16 mouse cellular contexts compared by ENCODE assay signal in genomic region chr14:93700916-93701315, GRCm38 (mm10).
DNase-seq lines count a peak whose midpoint lies in the region; ATAC-seq lines count a peak whose summit lies in the region.
"Had no signal": no experiment of that assay in that cellular context is flagged by ENCODE, and none has a peak within 500 bp of the region (broad histone marks: within the 10 kb centered on the region; RNA-seq: fewer than 3 reads in every experiment).

No protein-coding gene starts in this region.

- peak; percentile 13 for DNase-seq in forebrain, embryonic 14.5 days (ENCODE audit: low spot score)
- DNase-seq in forebrain, embryonic 11.5 days (ENCODE audit: low spot score): no peak
- DNase-seq in midbrain, embryonic 11.5 days (ENCODE audit: low spot score, missing footprints): peak; percentile 85
- no peak for DNase-seq in midbrain, embryonic 10.5 days (ENCODE audit: low spot score)
- no peak for DNase-seq in thymus, postnatal 4 days
- DNase-seq in heart, postnatal 36 days: no peak
- no peak for DNase-seq in heart, postnatal 4 days
- DNase-seq: cerebellum, adult 11 months; cerebellum, postnatal 14 days; gastrocnemius, postnatal 36 days had no signal

- 71% methylated on average over 1 of the region's 1 CpGs for WGBS in forebrain, embryonic 14.5 days
- 85% methylated on average over 1 of the region's 1 CpGs for WGBS in forebrain, embryonic 11.5 days
- WGBS in midbrain, embryonic 11.5 days: 74% methylated on average over 1 of the region's 1 CpGs
- WGBS in midbrain, embryonic 10.5 days: 88% methylated on average over 1 of the region's 1 CpGs
- 43% methylated on average over 1 of the region's 1 CpGs for WGBS in midbrain, embryonic 15.5 days

- no peak overlapping the region for H3K9ac ChIP-seq in forebrain, embryonic 14.5 days (ENCODE audit: low read length)
- H3K9ac ChIP-seq in forebrain, embryonic 11.5 days (ENCODE audit: low read length): no peak overlapping the region
- no peak overlapping the region for H3K9ac ChIP-seq in midbrain, embryonic 11.5 days (ENCODE audit: low read length)
- H3K9ac ChIP-seq in midbrain, embryonic 15.5 days: no peak overlapping the region
- H3K9ac ChIP-seq: intestine, embryonic 15.5 days; kidney, embryonic 15.5 days; liver, embryonic 14.5 days; stomach, embryonic 15.5 days had no signal

- no peaks in the 10 kb centered on the region for H3K27me3 ChIP-seq in forebrain, embryonic 14.5 days (replicated peaks; ENCODE audit: control insufficient read depth, insufficient read depth, low read length)
- no peaks in the 10 kb centered on the region for H3K27me3 ChIP-seq in forebrain, embryonic 11.5 days (ENCODE audit: control insufficient read depth, insufficient read depth, low read length)
- no peaks in the 10 kb centered on the region for H3K27me3 ChIP-seq in midbrain, embryonic 11.5 days (ENCODE audit: control insufficient read depth, insufficient read depth, low read length)
- H3K27me3 ChIP-seq in midbrain, embryonic 10.5 days (ENCODE audit: low read depth, poor library complexity, severe bottlenecking): no peaks in the 10 kb centered on the region
- no peaks in the 10 kb centered on the region for H3K27me3 ChIP-seq in midbrain, embryonic 15.5 days (replicated peaks)
- H3K27me3 ChIP-seq: intestine, embryonic 15.5 days; kidney, embryonic 15.5 days; stomach, embryonic 15.5 days had no signal

- ATAC-seq in forebrain, embryonic 14.5 days: no peak
- ATAC-seq in forebrain, embryonic 11.5 days (replicated peaks; ENCODE audit: low FRiP score): no peak
- ATAC-seq in midbrain, embryonic 11.5 days (ENCODE audit: low FRiP score): peak; percentile 38; the same call in 1 of the 2 replicates
- peak; percentile 45; the same call in 1 of the 2 replicates for ATAC-seq in midbrain, embryonic 15.5 days (replicated peaks)
- ATAC-seq: intestine, embryonic 15.5 days had no signal

- H3K27ac ChIP-seq in forebrain, embryonic 14.5 days (ENCODE audit: low read depth, low read length): no peak overlapping the region
- H3K27ac ChIP-seq in forebrain, embryonic 11.5 days (ENCODE audit: low read depth, low read length): no peak overlapping the region
- H3K27ac ChIP-seq in midbrain, embryonic 11.5 days (ENCODE audit: low read depth, low read length): no peak overlapping the region
- no peak overlapping the region; the same call in 1 of the 2 replicates for H3K27ac ChIP-seq in midbrain, embryonic 10.5 days (replicated peaks)
- peak overlapping the region; percentile 67 for H3K27ac ChIP-seq in midbrain, embryonic 15.5 days
- H3K27ac ChIP-seq: intestine, embryonic 15.5 days; kidney, embryonic 15.5 days; liver, embryonic 14.5 days; stomach, embryonic 15.5 days had no signal

- H3K36me3 ChIP-seq in forebrain, embryonic 14.5 days (ENCODE audit: control insufficient read depth, insufficient read depth, low read length): no peaks in the 10 kb centered on the region
- H3K36me3 ChIP-seq in forebrain, embryonic 11.5 days (ENCODE audit: control insufficient read depth, insufficient read depth, low read length): no peaks in the 10 kb centered on the region
- no peaks in the 10 kb centered on the region for H3K36me3 ChIP-seq in midbrain, embryonic 11.5 days (ENCODE audit: control insufficient read depth, insufficient read depth, low read length)
- H3K36me3 ChIP-seq in midbrain, embryonic 10.5 days: no peaks in the 10 kb centered on the region
- H3K36me3 ChIP-seq in midbrain, embryonic 15.5 days (replicated peaks): no peaks in the 10 kb centered on the region
- H3K36me3 ChIP-seq: intestine, embryonic 15.5 days; kidney, embryonic 15.5 days; stomach, embryonic 15.5 days had no signal

- intact Hi-C loops in heart, postnatal 36 days (cut with DNase I): no loop called here

- H3K9me3 ChIP-seq in forebrain, embryonic 14.5 days (replicated peaks; ENCODE audit: control insufficient read depth, low read length): no peaks in the 10 kb centered on the region
- no peaks in the 10 kb centered on the region for H3K9me3 ChIP-seq in forebrain, embryonic 11.5 days (ENCODE audit: control insufficient read depth, low read length)
- no peaks in the 10 kb centered on the region for H3K9me3 ChIP-seq in midbrain, embryonic 11.5 days (ENCODE audit: control insufficient read depth, low read length)
- no peaks in the 10 kb centered on the region for H3K9me3 ChIP-seq in midbrain, embryonic 10.5 days (replicated peaks)
- H3K9me3 ChIP-seq in midbrain, embryonic 15.5 days: no peaks in the 10 kb centered on the region
- H3K9me3 ChIP-seq: intestine, embryonic 15.5 days; kidney, embryonic 15.5 days; stomach, embryonic 15.5 days had no signal

- peaks cover 7% of the 10 kb centered on the region; the same call in 1 of the 2 replicates for H3K4me1 ChIP-seq in forebrain, embryonic 14.5 days (ENCODE audit: control insufficient read depth, insufficient read depth, low read length)
- no peaks in the 10 kb centered on the region; the same call in 1 of the 2 replicates for H3K4me1 ChIP-seq in forebrain, embryonic 11.5 days (replicated peaks; ENCODE audit: control insufficient read depth, insufficient read depth, low read length)
- peaks cover 7% of the 10 kb centered on the region for H3K4me1 ChIP-seq in midbrain, embryonic 11.5 days (ENCODE audit: control insufficient read depth, insufficient read depth, low read length)
- H3K4me1 ChIP-seq in midbrain, embryonic 10.5 days: peaks cover 23% of the 10 kb centered on the region
- peaks cover 13% of the 10 kb centered on the region for H3K4me1 ChIP-seq in midbrain, embryonic 15.5 days
- H3K4me1 ChIP-seq: intestine, embryonic 15.5 days; kidney, embryonic 15.5 days; stomach, embryonic 15.5 days had no signal

- peak overlapping the region; percentile 36 for H3K4me2 ChIP-seq in forebrain, embryonic 14.5 days (ENCODE audit: low read length)
- no peak overlapping the region for H3K4me2 ChIP-seq in forebrain, embryonic 11.5 days (ENCODE audit: low read depth, low read length, severe bottlenecking)
- H3K4me2 ChIP-seq in midbrain, embryonic 11.5 days: peak overlapping the region; percentile 4; the same call in 1 of the 2 replicates
- peak overlapping the region; percentile 48 for H3K4me2 ChIP-seq in midbrain, embryonic 15.5 days
- H3K4me2 ChIP-seq: intestine, embryonic 15.5 days; kidney, embryonic 15.5 days had no signal

- H3K4me3 ChIP-seq in forebrain, embryonic 14.5 days (ENCODE audit: low read depth, low read length): no peak overlapping the region
- H3K4me3 ChIP-seq in forebrain, embryonic 11.5 days (ENCODE audit: low read depth, low read length): no peak overlapping the region
- no peak overlapping the region for H3K4me3 ChIP-seq in midbrain, embryonic 11.5 days (ENCODE audit: low read depth, low read length)
- H3K4me3 ChIP-seq in midbrain, embryonic 10.5 days: no peak overlapping the region
- peak overlapping the region; percentile 28 for H3K4me3 ChIP-seq in midbrain, embryonic 15.5 days
- H3K4me3 ChIP-seq: intestine, embryonic 15.5 days; kidney, embryonic 15.5 days; myocyte; stomach, embryonic 15.5 days had no signal

Comparison
In these comparisons a context has a peak if more than half of its experiments do, and no peak if none do; other contexts are left out.
1. DNase-seq: peak in forebrain, embryonic 14.5 days (single experiment) and midbrain, embryonic 11.5 days (single experiment); none in forebrain, embryonic 11.5 days (single experiment), midbrain, embryonic 10.5 days (single experiment), thymus, postnatal 4 days (single experiment), heart, postnatal 36 days (0 of 2) and heart, postnatal 4 days (single experiment).
2. ATAC-seq: peak in midbrain, embryonic 11.5 days (single experiment) and midbrain, embryonic 15.5 days (single experiment); none in forebrain, embryonic 14.5 days (single experiment) and forebrain, embryonic 11.5 days (single experiment).